Mouse (Mus musculus) myocyte (in vitro differentiated cells): ENCODE data around the gene Tgm1. TPM values are rescaled to one million over a fixed set of nuclear protein-coding genes. Genes with fewer than 3 reads are reported as not detected.
"Not testable (repeated sequence)": the region's sequence is repeated elsewhere in the genome, so short reads cannot be mapped to it uniquely, and the experiment has no call there.

ENCODE experiments used
- H3K27me3 ChIP-seq: one replicate; pipeline ENCODE4 v1.6.1; 2011; ENCODE audit not compliant: control insufficient read depth, insufficient read depth, insufficient read length
- H3K36me3 ChIP-seq: one replicate; pipeline ENCODE4 v1.6.1; 2011; ENCODE audit not compliant: control insufficient read depth, insufficient read depth
- H3K4me2 ChIP-seq: one replicate; pipeline ENCODE4 v1.6.1; 2011; ENCODE audit warnings: low read depth, control low read depth
- H3K4me3 ChIP-seq: one replicate; pipeline ENCODE4 v1.5.1; 2011; ENCODE audit warnings: mild to moderate bottlenecking, control low read depth, moderate library complexity
- H3K79me2 ChIP-seq: one replicate; pipeline ENCODE4 v1.6.1; 2011; ENCODE audit not compliant: control insufficient read depth, insufficient read depth
- H3ac ChIP-seq: one replicate; pipeline ENCODE4 v1.6.1; 2011; ENCODE audit not compliant: control insufficient read depth, insufficient read length
- CEBPB ChIP-seq: IDR thresholded peaks from 2 replicates; pipeline ENCODE4 v1.6.1; 2011; ENCODE audit warnings: mild to moderate bottlenecking, moderate library complexity; ENCODE audit not compliant: poor library complexity, insufficient read depth, severe bottlenecking
- E2F4 ChIP-seq: IDR thresholded peaks from one replicate; pipeline ENCODE4 v1.6.1; 2011; ENCODE audit warnings: mild to moderate bottlenecking, control low read depth, moderate library complexity; ENCODE audit not compliant: insufficient read depth
- MAX ChIP-seq: IDR thresholded peaks from one replicate; pipeline ENCODE4 v1.6.1; 2011; ENCODE audit warnings: low read depth, mild to moderate bottlenecking, control low read depth
- MYOD1 ChIP-seq, 3 experiments: IDR thresholded peaks; one replicate each; pipeline ENCODE4 v1.6.1; 2011; ENCODE audit warnings: control low read depth in 2 of 3, low read depth in 2 of 3, mild to moderate bottlenecking in 2 of 3, moderate library complexity in 1 of 3; ENCODE audit not compliant: insufficient read length in 2 of 3, control insufficient read depth in 1 of 3
- MYOG ChIP-seq, 3 experiments: IDR thresholded peaks; one replicate each; pipeline ENCODE4 v1.6.1; 2011; ENCODE audit warnings: control low read depth in 2 of 3, low read depth in 2 of 3, mild to moderate bottlenecking in 2 of 3; ENCODE audit not compliant: insufficient read length in 2 of 3, control insufficient read depth in 1 of 3, insufficient read depth in 1 of 3
- POLR2A ChIP-seq: IDR thresholded peaks from one replicate; pipeline ENCODE4 v1.6.1; 2011; ENCODE audit warnings: low read depth, mild to moderate bottlenecking, control low read depth, moderate library complexity; ENCODE audit not compliant: insufficient read length
- POLR2AphosphoS2 ChIP-seq: IDR thresholded peaks from one replicate; pipeline ENCODE4 v1.6.1; 2011; ENCODE audit warnings: low read depth, control low read depth; ENCODE audit not compliant: insufficient read length
- REST ChIP-seq: IDR thresholded peaks from one replicate; pipeline ENCODE4 v1.6.1; 2011; ENCODE audit warnings: mild to moderate bottlenecking, control low read depth, moderate library complexity; ENCODE audit not compliant: insufficient read depth, insufficient read length
- SRF ChIP-seq: IDR thresholded peaks from one replicate; pipeline ENCODE4 v1.6.1; 2011; ENCODE audit warnings: low read depth; ENCODE audit not compliant: control insufficient read depth, insufficient read length
- TCF12 ChIP-seq: IDR thresholded peaks from one replicate; pipeline ENCODE4 v1.6.1; 2011; ENCODE audit warnings: mild to moderate bottlenecking, control low read depth; ENCODE audit not compliant: poor library complexity, insufficient read depth, severe bottlenecking
- TCF3 ChIP-seq: IDR thresholded peaks from one replicate; pipeline ENCODE4 v1.6.1; 2011; ENCODE audit warnings: low read depth, control low read depth; ENCODE audit not compliant: insufficient read length
- USF1 ChIP-seq: IDR thresholded peaks from one replicate; pipeline ENCODE4 v1.6.1; 2011; ENCODE audit warnings: low read depth, mild to moderate bottlenecking, control low read depth, moderate library complexity
- polyA plus RNA-seq: library from polyadenylated mRNA; unstranded; fragments of >200 nt; fragmentation: generic; extraction: Trizol; gene quantifications from one replicate; pipeline ENCODE4 v1.2.1, GENCODE M21; 2012; ENCODE audit warnings: missing spikeins

The Tgm1 gene
- 0.06 TPM for polyA plus RNA-seq

GRCm38 (mm10) chr14:55713729-55714122, at the start of gene Tgm1:
TSS of gene Tgm1 (minus strand) at chr14:55713926.
- Histone ChIP-seq H3K4me2 (peak within 1 kb of the TSS; percentile 42), H3K4me3 (no peak within 1 kb of the TSS), H3K79me2 (no peaks in the 10 kb centered on the region), H3K36me3 (no peaks in the 10 kb centered on the region), H3ac (no peak within 1 kb of the TSS), H3K27me3 (no peaks in the 10 kb centered on the region)
- TF ChIP-seq TCF12: no peak
- no peak for TF ChIP-seq POLR2A
- no peak for TF ChIP-seq TCF3
- TF ChIP-seq MYOD1 (IDR thresholded peaks at IDR 0.05; ENCODE audit: control insufficient read depth in 1 of 3, insufficient read length in 2 of 3, low read depth in 2 of 3): no peak
- no peak for TF ChIP-seq REST
- TF ChIP-seq POLR2AphosphoS2: no peak
- TF ChIP-seq CEBPB: no peak
- no peak for TF ChIP-seq MAX
- no peak for TF ChIP-seq SRF
- TF ChIP-seq USF1: no peak

- H3K79me2 ChIP-seq: no peaks in the 10 kb centered on the region
- TF ChIP-seq E2F4: no peak
- no peak for TF ChIP-seq TCF3
- TF ChIP-seq POLR2AphosphoS2: no peak
- no peak for TF ChIP-seq SRF
- no peak for TF ChIP-seq MAX
- no peak for TF ChIP-seq CEBPB
- no peak for TF ChIP-seq MYOD1 (IDR thresholded peaks at IDR 0.05; ENCODE audit: control insufficient read depth in 1 of 3, insufficient read length in 2 of 3, low read depth in 2 of 3)
- TF ChIP-seq MYOG (IDR thresholded peaks at IDR 0.05; ENCODE audit: control insufficient read depth in 1 of 3, insufficient read depth in 1 of 3, insufficient read length in 2 of 3, low read depth in 2 of 3): no peak
- no peak for TF ChIP-seq TCF12
- H3K27me3 ChIP-seq: peaks cover 65% of the 10 kb centered on the region
- no peaks in the 10 kb centered on the region for H3K36me3 ChIP-seq
- no peak overlapping the region for H3ac ChIP-seq
- no peak overlapping the region for H3K4me3 ChIP-seq
- H3K4me2 ChIP-seq: no peak overlapping the region
Measured at GRCm38 (mm10) chr14:55763166-55763565, 49.4 kb upstream of the Tgm1 start.

GRCm38 (mm10) chr14:55762001-55762821, 48.5 kb upstream of the Tgm1 start:
- H3K79me2 ChIP-seq: no peaks in the 10 kb centered on the region
- peak overlapping the region; percentile 38 for H3K4me2 ChIP-seq
- no peak overlapping the region for H3ac ChIP-seq
- no peaks in the 10 kb centered on the region for H3K36me3 ChIP-seq
- TF ChIP-seq TCF3 (peak; percentile 11), MYOG (IDR thresholded peaks at IDR 0.05; ENCODE audit: control insufficient read depth in 1 of 3, insufficient read depth in 1 of 3, insufficient read length in 2 of 3, low read depth in 2 of 3) (peak in 2 of 3 experiments; percentile 85 to 93), REST (no peak), POLR2AphosphoS2 (no peak), MYOD1 (IDR thresholded peaks at IDR 0.05; ENCODE audit: control insufficient read depth in 1 of 3, insufficient read length in 2 of 3, low read depth in 2 of 3) (peak in 2 of 3 experiments; percentile 65 to 77)
- peaks cover 55% of the 10 kb centered on the region for H3K27me3 ChIP-seq
- no peak overlapping the region for H3K4me3 ChIP-seq

DNA sequence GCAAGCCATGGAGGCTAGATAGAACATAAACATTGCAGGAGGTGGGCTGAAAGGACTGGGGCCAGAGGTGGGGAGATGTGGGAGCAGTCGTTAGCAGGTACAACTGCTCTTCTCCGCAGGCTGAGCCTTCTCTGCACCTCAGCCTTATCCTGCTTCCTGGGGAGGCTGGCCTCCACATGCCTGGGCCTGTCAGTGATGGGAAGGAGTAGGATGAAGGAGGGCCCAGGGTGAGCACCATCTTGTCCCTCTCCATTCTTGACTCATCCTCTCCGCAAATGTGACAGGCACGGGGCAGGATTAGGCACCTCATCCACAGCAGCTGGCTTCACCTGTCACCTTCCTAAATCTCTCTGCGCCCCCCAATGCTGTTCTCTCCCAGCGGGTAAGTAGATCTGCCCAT, 47.4 kb upstream of the Tgm1 start, which contains the start of gene Ltb4r2:
Gene Ltb4r2 (plus strand): TSS at position 266 of the 400 bp plus-strand sequence.
- Histone ChIP-seq H3K4me3 (no peak within 1 kb of the TSS), H3K36me3 (no peaks in the 10 kb centered on the region), H3ac (no peak within 1 kb of the TSS), H3K27me3 (peaks cover 48% of the 10 kb centered on the region), H3K4me2 (peak within 1 kb of the TSS; percentile 38), H3K79me2 (no peaks in the 10 kb centered on the region)
- no peak for TF ChIP-seq REST
- TF ChIP-seq MYOG (IDR thresholded peaks at IDR 0.05; ENCODE audit: control insufficient read depth in 1 of 3, insufficient read depth in 1 of 3, insufficient read length in 2 of 3, low read depth in 2 of 3): no peak
- TF ChIP-seq E2F4: no peak

DNA sequence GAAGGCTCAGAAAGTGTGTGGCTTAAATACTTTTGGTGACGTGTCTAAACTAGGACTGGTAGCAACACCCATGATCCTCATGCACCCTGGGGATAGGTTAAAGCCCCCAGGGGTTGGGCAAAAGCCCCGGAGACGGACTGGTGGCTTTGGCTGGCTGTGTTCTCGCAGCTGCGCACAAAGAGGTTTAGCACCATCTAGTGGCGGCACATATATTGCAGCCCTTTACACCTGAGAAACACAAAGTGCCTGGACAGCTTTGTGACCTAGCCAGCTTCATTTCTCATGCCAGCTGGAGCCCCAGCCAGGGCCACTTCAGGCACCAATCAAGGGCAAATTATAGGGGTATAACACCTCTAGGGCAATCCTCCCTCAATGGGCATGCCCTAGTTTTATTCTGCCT, 46.4 kb upstream of the Tgm1 start:
- Histone ChIP-seq H3K27me3 (peaks cover 41% of the 10 kb centered on the region), H3K4me2 (peak overlapping the region; percentile 88)
- not testable (repeated sequence) for H3ac ChIP-seq, H3K4me3 ChIP-seq, H3K79me2 ChIP-seq, H3K36me3 ChIP-seq
